9 mouse cellular contexts compared by ENCODE assay signal in genomic region chr13:101909026-101909425, GRCm38 (mm10).
A peak's percentile ranks its signal among the peaks of the same experiment; 100 is the strongest.
DNase-seq lines count a peak whose midpoint lies in the region; ATAC-seq and TF ChIP-seq lines count a peak whose summit lies in the region.
"Had no signal": no experiment of that assay in that cellular context is flagged by ENCODE, and none has a peak within 500 bp of the region (broad histone marks: within the 10 kb centered on the region; RNA-seq: fewer than 3 reads in every experiment).

No protein-coding gene starts in this region.

- TF ChIP-seq POLR2A in kidney, adult 2 months (IDR thresholded peaks at IDR 0.05; ENCODE audit: low read depth, low read length), result no peak
- no peak for TF ChIP-seq POLR2A in bone marrow macrophage, adult 2 months (IDR thresholded peaks at IDR 0.05; ENCODE audit: borderline replicate concordance, low read depth, low read length)
- no peak for TF ChIP-seq POLR2A in thymus, adult 2 months (IDR thresholded peaks at IDR 0.05; ENCODE audit: control insufficient read depth, extremely low read depth, insufficient read depth, low read length, poor library complexity)

- ATAC-seq in hematopoietic stem cell, adult 5-6 weeks (replicated peaks in 1 of 2; ENCODE audit: insufficient read depth in 1 of 2, low FRiP score in 2 of 2, low TSS enrichment in 1 of 2, low read depth in 1 of 2, poor library complexity in 2 of 2, severe bottlenecking in 2 of 2), result peak; percentile 71 to 79
- ATAC-seq in megakaryocyte, adult 5-6 weeks (ENCODE audit: poor library complexity, severe bottlenecking), result peak; percentile 89
- ATAC-seq in erythroblast, adult 5-6 weeks (replicated peaks; ENCODE audit: low FRiP score, poor library complexity, severe bottlenecking), result no peak

- H3K27ac ChIP-seq in kidney, adult 2 months (ENCODE audit: insufficient read depth, low read depth, low read length), result no peak overlapping the region
- peak overlapping the region; percentile 84 for H3K27ac ChIP-seq in bone marrow macrophage, adult 2 months (ENCODE audit: insufficient read depth, low read depth, low read length)
- H3K27ac ChIP-seq in thymus, adult 2 months (ENCODE audit: control insufficient read depth, insufficient read depth, low read length), result no peak overlapping the region
- H3K27ac ChIP-seq: limb, embryonic 13.5 days had no signal

- WGBS in kidney, adult 2 months, result 62% methylated on average over 5 of the region's 5 CpGs
- 42% methylated on average over 5 of the region's 5 CpGs for WGBS in thymus, adult 2 months

- H3K4me3 ChIP-seq in kidney, adult 2 months (ENCODE audit: insufficient read depth, low read depth, low read length), result no peak overlapping the region
- no peak overlapping the region for H3K4me3 ChIP-seq in bone marrow macrophage, adult 2 months (ENCODE audit: insufficient read depth, low read length)
- no peak overlapping the region for H3K4me3 ChIP-seq in thymus, adult 2 months (ENCODE audit: control insufficient read depth, insufficient read depth, low read length)
- H3K4me3 ChIP-seq: limb, embryonic 13.5 days had no signal

- no peak for TF ChIP-seq CTCF in kidney, adult 2 months (conservative IDR thresholded peaks at IDR 0.05; ENCODE audit: insufficient read depth, insufficient read length, low read depth, low read length)
- no peak for TF ChIP-seq CTCF in bone marrow macrophage, adult 2 months (IDR thresholded peaks at IDR 0.05; ENCODE audit: low read depth, low read length)
- no peak for TF ChIP-seq CTCF in thymus, adult 2 months (IDR thresholded peaks at IDR 0.05; ENCODE audit: borderline replicate concordance, control insufficient read depth, extremely low read depth, insufficient read depth, low read length, poor library complexity)

- H3K27me3 ChIP-seq in kidney, adult 2 months (replicated peaks; ENCODE audit: control insufficient read depth, insufficient read depth, low read length), result no peaks in the 10 kb centered on the region
- no peaks in the 10 kb centered on the region for H3K27me3 ChIP-seq in thymus, adult 2 months (ENCODE audit: control insufficient read depth, insufficient read depth, low read length)
- H3K27me3 ChIP-seq: limb, embryonic 13.5 days had no signal

- peak; percentile 43 for DNase-seq in kidney, adult 2 months
- DNase-seq in kidney, adult 8-10 months, result no peak
- no peak for DNase-seq in B cell, adult 2 months
- DNase-seq in thymus, adult 2 months, result no peak

- H3K4me1 ChIP-seq in kidney, adult 2 months (ENCODE audit: control insufficient read depth, insufficient read depth, low read length), result no peaks in the 10 kb centered on the region
- peaks cover 35% of the 10 kb centered on the region for H3K4me1 ChIP-seq in bone marrow macrophage, adult 2 months (ENCODE audit: control insufficient read depth, insufficient read depth, low read length)
- no peaks in the 10 kb centered on the region for H3K4me1 ChIP-seq in thymus, adult 2 months (replicated peaks; ENCODE audit: control insufficient read depth, insufficient read depth, low read length)

- no peaks in the 10 kb centered on the region for H3K36me3 ChIP-seq in kidney, adult 2 months (ENCODE audit: control insufficient read depth, insufficient read depth, low read length)
- H3K36me3 ChIP-seq in thymus, adult 2 months (ENCODE audit: control insufficient read depth, insufficient read depth, low read length), result no peaks in the 10 kb centered on the region
- H3K36me3 ChIP-seq: limb, embryonic 13.5 days had no signal
